Mouse (Mus musculus): ENCODE data around the gene Gdpd5.

Gdpd5 gene

DNA sequence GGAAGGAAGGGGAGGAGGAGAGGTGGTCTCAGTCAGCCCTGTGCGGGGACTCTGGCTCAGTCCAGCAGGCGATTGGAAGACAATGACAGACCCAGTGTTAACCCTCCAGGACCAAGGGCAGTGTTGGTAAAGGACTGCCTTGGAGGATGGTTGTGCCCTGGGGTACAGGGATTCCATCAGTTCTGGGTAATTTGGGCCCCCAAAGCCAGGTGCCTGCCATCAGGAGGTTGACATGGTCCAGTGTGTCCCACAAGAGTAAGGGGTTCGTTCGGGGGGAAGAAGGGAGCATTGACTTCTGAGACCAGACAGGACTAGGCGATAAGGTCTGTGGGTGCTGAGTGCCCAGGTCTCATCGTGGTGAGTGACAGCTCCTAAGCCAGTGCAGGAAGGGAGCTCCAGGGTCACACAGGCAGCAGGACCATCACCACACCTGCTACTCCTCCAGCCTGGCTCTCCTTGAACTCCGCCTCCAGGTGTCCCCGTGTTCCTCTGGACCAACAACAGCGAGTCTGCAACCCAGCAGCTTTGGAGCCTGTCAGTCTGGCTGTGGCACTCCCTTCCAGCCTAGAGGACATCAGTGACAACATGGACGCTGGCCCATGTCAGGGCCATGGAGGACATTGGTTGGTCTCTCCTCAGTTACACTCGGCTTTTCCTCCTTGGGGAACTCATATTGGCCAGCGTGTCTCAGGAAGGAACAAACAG is 23.0 kb downstream of the Gdpd5 start:
- DNase-seq (ENCODE audit: low read depth, low spot score): no peak

DNA sequence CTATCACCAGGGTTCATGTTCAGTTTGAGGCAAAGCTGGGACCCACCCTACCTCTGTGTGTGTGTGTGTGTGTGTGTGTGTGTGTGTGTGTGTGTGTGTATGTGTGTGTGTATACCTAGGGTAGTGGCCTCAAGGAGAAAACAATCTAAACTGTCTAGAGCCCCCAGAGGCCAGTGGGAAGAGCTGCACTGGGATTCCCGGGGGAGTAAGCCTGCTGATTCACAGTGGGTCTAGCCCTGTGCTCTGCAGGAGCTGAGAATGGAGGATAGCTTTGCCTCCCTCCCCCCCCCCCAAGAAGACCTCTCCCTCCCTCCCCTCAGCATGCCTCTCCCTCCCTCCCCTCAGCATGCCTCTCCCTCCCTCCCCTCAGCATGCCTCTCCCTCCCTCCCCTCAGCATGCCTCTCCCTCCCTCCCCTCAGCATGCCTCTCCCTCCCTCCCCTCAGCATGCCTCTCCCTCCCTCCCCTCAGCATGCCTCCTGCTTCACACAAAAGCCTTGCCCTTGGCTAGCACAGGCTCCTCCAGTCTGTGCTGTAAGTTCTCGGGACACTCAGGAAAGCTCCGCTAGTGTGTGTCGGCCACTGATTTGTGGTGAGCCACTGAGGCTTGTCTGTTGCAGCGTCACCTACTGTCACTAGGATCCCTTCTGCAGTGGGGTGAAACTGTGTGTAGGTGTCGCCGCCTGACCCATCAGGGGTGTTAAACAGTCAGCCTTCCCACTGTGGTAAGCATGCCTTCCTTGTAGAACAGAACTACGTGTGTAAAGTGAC is 24.4 kb downstream of the Gdpd5 start:
- DNase-seq (ENCODE audit: low read depth, low spot score): no peak

DNA sequence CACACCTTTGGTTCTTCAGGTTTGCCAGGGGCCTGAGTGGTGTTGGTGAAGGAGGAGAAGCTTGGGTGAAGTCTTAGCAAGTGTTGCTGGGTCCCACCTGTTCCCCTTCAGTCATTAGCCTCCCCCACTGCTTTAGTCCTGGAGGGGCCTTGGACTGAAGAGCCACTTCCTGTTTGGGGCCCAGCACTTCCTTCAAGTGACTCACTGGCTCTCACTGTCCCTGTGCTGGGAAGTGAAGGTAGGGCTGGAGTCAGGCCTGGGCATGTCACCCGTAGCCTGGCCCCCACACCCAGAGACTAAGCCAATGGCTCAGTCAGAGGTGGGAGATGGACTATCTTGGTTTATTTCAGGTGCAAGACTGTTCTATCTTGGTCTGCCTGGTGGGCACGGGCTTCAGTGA is 26.4 kb downstream of the Gdpd5 start:
- DNase-seq (ENCODE audit: low read depth, low spot score): no peak

DNA sequence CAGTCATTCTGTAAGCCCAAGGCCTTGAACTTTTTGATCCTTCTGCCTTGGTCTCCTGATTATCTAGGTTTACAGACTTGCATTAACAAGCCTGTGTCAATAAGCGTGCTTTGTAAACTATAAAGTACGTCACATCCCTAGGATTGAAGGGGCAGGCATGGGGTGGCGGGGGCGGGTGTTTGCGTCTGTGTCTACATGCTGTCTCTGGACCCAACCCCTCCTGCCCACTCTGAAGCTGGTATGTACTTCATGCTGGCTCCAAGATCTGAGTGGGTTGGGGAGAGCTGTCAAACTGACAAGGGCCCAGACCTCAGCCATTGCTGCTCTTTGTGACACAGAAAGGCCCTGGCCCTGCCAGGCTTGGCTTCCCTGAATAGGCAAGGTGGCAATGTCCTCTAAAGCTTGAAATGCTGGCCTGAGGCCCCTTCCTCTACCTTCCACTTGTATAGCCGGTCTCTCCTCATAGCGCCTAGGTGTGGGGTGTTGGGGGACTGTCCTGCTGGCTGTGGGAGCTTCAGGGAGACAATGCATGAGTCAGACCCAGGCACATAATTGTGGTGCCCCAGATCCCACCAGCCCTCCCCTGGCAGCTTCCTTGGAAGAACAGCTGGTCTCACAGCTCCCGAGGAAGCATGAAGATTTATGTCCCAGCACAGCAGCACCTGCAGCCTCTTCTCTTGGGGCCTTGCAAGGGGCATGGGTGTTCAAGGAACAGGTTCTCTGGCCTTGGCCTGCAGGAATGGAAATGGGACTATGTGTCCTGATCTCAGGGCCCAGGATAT is 28.4 kb downstream of the Gdpd5 start:
- DNase-seq (ENCODE audit: low read depth, low spot score): peak; percentile 31

GRCm38 (mm10) chr7:99410315-99410714 is 29.1 kb downstream of the Gdpd5 start:
- DNase-seq (ENCODE audit: low read depth, low spot score): no peak

DNA sequence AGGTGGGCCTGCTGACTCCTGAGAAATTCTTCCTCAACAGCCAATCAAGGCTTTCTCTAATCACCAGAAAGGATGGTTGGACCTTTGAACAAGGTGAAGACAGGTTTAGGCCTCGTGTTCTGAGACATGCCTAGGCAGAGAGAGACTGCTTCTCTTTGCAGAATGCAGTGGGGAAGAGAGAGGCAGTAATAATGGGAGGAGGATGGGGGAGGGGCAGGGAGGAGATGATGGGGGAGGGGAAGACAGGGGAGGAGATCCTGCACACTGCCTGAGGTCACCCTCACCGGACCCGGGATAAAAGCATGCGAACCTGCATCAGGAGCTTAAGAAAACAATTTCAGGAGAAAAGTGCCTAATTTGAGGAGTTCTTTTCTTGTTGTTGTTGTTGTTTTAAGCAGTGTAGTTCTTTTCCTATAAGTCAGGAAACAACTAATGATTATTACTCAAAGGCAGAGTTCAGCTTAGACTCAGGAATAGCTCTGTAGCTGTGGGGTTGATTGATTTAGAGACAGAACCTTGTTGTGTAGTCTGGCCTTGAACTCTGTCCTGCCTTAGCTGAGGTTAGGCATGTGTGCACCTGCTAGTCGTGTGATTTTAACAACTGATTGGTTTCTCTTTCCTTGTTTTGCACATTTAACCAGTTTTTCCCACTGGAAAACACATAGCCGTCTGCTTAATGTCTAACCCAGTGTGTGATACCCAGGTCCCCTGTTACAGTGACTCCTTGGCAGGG is 30.0 kb downstream of the Gdpd5 start:
- DNase-seq (ENCODE audit: low read depth, low spot score): no peak

GRCm38 (mm10) chr7:99415045-99415444 is 33.8 kb downstream of the Gdpd5 start:
- no peak for DNase-seq (ENCODE audit: low read depth, low spot score)

- DNase-seq (ENCODE audit: low read depth, low spot score): no peak
Measured at GRCm38 (mm10) chr7:99419311-99419710, 38.1 kb downstream of the Gdpd5 start.

DNA sequence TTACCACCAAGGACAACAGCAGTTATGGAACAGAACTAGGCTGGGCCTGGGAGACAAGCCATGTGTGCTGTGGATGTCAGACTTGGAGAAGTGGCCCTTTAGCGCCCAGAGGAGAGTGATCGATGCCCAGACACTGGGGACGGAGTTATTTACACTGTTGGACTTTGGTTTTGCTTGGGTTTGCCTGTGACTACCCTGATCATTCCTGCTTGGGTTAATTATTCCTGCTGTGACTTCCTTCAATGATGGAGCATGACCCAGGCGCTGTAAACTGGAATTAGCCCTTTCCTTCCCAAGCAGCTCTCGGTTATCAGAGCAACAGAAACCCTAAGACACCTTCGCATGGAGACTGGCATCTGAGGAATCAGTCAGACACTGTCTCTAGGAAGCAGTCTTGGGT is 39.8 kb downstream of the Gdpd5 start:
- DNase-seq (ENCODE audit: low read depth, low spot score): no peak

- DNase-seq (ENCODE audit: low read depth, low spot score): no peak
Measured at GRCm38 (mm10) chr7:99424538-99425155, 43.4 kb downstream of the Gdpd5 start.

DNA sequence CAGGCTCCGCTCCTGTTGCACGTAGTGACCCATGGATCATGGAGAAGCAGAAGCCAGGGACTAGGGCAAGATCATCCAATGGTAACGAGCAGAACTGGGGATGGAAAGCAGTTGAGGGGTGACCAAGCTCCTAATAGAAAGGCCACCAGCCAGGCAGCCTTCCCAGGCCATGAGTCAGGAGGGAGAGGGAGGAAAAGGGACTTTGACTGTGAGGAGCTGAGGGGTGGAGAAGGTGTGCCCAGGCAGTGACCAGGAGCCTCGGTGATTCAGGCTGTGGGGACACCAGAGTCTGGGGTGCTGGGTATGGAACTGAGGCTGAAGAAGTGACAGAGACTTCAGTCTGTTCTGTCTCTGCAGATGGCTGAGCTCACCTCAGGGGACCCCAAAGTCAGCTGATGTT is 44.5 kb downstream of the Gdpd5 start:
- DNase-seq (ENCODE audit: low read depth, low spot score): no peak

GRCm38 (mm10) chr7:99427031-99427430 is 45.8 kb downstream of the Gdpd5 start:
- no peak for DNase-seq (ENCODE audit: low read depth, low spot score)

GRCm38 (mm10) chr7:99427987-99428386 is 46.8 kb downstream of the Gdpd5 start:
- DNase-seq (ENCODE audit: low read depth, low spot score): no peak

- no peak for DNase-seq (ENCODE audit: low read depth, low spot score)
Measured at GRCm38 (mm10) chr7:99428836-99429235, 47.6 kb downstream of the Gdpd5 start.

DNA sequence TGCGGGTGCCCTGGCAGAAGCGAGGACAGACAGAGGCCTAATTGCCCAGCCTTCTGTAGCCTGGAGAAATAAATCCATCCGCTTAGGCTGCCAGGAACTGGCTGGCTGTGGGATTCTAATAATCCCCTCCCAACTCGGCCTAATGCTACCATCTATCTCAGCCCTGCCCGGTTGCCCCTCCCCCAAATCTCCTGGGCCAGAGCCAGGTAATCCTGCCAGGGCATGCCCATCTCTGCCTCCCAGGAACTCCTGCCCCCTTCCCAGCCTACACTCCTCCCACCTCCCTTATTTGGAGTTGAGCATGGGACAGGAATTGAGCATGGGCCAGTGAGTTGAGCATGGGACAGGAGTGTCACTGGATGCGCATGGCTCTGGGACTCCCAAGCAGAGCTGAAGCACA is 48.6 kb downstream of the Gdpd5 start:
- DNase-seq (ENCODE audit: low read depth, low spot score): no peak

GRCm38 (mm10) chr7:99430246-99430645 is 49.0 kb downstream of the Gdpd5 start:
- DNase-seq (ENCODE audit: low read depth, low spot score): no peak

- DNase-seq (ENCODE audit: low read depth, low spot score): peak; percentile 73
Measured at GRCm38 (mm10) chr7:99432248-99432647, 51.0 kb downstream of the Gdpd5 start.

- no peak for DNase-seq (ENCODE audit: low read depth, low spot score)
Measured at GRCm38 (mm10) chr7:99432863-99433262, 51.6 kb downstream of the Gdpd5 start.

DNA sequence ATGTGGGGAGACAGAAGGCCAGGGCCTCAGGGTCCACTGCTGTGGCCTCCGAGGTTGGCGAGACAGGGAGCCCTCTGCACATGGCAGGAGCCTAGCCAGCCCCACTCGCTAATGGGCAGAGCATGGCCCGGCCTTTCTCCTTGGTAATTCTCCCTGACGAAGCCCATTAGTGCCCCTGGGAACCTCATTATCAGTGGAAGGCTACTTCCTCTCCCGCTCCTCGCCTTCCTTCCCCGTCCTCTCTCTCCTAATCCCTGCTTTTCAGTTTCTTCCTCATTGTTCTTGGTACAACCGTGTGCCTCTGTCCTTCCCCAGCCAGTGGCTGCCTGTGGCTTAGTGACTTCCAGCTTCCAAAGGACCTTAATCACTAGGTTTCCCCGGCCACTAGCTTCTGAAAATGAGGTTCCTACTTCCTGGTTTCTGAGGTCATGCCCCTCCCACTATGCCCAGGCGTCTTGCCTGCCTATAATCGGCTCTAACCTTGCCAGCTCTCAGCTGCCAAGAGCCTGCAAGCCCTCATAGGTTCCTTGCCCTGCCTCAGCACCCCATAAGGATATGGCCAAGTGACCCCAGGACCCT is 53.5 kb downstream of the Gdpd5 start:
- no peak for DNase-seq (ENCODE audit: low read depth, low spot score)

- DNase-seq (ENCODE audit: low read depth, low spot score): no peak
Measured at GRCm38 (mm10) chr7:99436530-99436929, 55.3 kb downstream of the Gdpd5 start.

DNA sequence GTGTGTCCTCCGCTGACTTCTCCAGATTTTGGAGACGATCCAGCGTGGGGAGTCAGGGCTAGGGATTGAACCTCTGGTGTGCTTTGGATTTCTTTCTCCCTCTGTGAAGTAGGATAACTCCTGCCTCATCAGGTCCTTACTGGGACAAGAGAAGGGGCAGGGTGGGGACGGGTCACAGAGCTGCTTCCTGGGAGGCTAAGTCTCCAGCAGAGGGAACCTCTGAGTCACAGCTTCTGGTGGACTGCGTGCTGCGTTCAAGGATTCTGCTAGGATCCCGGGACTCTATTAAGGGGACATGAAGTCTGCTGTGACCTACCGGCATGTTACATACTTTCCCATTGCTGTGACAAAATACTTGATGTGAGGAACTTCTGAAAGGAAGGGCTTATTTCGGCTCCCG is 57.7 kb downstream of the Gdpd5 start:
- no peak for DNase-seq (ENCODE audit: low read depth, low spot score)

All from telencephalon, adult 2 months (tissue).